Mouse (Mus musculus) heart, adult 9 months (tissue): ENCODE data around the gene Nfib.
A peak's percentile ranks its signal among the peaks of the same experiment; 100 is the strongest.

Experiments
- DNase-seq, 2 experiments: peaks; one replicate each; pipeline ENCODE4 v3.0.0; 2022; ENCODE audit warnings: low spot score in 2 of 2

The Nfib gene

GRCm38 (mm10) chr4:82368091-82368775 lies 337.3 kb downstream of the Nfib start:
- no peak for DNase-seq

DNA sequence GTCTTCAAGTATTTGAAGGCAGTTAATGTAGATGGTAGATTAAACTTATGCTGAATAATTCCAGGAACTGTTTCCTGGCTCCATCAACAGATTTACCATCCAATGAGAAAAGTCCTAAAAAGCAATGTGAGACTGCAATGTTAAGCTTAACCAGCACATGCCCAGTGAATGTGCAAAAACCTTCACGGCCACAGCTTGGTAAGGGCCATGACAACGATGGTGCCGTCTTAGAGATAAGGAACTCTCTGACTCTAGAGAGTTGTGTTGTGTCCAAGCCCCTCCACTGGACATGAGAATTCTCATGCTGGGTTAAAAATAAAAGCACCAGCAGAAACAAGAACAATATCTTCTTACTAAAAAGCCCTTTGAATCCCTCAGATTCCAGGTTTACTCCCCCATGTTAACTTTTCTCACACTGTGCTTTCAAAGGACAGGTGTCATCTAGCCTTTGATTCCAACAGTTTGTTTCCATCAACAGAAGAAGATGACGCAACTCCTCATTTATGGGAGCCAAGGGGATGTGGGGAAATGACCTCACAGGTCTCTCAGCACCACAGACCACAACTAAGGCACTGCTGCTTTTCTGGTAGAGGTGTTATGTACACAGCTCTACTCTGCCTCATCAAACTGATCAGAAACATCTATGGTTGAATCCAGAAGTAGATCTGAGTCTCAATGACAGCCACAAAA lies 340.7 kb downstream of the Nfib start:
- peak in 1 of 2 experiments; percentile 46 for DNase-seq

DNA sequence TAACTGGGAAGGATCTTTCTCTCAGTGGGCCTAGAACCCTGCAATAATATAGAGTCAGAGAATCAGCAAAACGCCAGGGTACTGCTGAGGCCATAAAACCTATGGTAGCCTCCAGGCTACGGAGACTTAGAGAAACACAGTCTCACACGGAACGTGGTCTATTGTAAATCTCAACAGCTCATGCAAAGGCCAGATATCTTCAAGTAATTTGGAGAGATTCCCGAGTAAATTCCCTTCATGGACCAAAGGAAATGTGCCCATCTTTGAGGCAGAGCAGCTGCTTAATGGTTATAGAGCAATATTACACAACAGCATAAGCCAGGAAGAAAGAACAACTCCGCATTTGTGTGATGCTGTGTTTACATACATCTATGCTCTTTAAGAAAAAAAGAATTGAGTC lies 341.6 kb downstream of the Nfib start:
- peak in 1 of 2 experiments; percentile 40 for DNase-seq

DNA sequence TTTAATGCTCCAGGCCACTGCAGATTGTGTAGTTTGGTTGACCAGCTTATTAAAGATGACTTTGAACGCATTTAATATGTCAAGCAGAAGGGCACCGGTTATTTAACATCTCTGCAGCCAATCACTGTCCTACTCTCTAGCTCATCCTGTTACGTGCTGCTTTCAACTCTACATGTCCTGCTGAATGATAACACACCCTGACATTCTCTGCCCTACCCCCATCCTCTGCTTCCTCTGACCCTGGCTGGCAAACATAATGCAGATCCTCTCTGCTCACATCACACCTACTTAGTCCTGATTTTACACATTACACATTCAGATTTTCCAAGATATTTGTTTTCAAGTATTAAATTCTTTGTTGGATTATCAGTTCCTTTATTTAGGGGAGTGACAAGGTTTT lies 343.3 kb downstream of the Nfib start:
- no peak for DNase-seq

- no peak for DNase-seq
Observed at GRCm38 (mm10) chr4:82360081-82360511, 345.5 kb downstream of the Nfib start.

GRCm38 (mm10) chr4:82359110-82359509 lies 346.4 kb downstream of the Nfib start:
- DNase-seq: peak; percentile 51 to 74

DNA sequence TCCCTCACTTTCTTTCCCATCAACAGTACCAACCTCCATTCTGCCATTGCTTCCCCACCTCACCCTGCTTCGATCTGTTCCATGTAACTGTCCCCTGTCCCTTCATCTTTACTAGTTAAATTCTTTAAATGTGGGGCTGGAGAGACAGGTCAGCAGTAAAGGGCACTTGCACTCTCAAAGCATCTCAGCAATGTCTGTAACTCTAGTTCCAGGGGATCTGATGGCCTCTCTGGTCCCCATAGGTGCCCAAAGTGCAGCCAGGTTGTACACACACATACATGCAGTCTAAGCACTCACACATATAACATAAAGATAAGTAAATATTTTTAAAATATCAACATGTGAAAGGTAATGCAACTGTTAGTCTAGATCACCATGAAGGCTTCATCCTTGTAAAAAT lies 356.5 kb downstream of the Nfib start:
- DNase-seq: no peak

GRCm38 (mm10) chr4:82344787-82345186 lies 360.8 kb downstream of the Nfib start:
- DNase-seq: peak; percentile 63 to 67

DNA sequence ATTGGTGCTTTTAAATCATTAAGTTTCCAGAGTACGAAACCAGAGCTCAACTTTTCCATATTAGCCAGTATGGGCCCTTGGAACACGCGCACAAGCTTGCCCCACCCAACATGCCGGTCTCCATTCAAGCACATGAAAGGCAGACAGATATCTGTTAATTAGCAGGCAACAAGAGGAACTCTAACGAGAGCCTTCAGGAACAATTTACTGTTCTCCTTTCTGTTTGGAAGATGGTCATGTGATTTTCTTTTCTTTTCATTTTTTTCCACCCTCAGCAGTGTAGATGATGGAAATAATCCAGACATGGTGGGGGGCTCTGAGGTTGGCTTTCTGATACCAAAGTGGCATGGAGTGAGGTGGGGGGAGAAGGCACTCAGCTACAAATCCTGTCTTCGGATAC lies 361.3 kb downstream of the Nfib start:
- no peak for DNase-seq

GRCm38 (mm10) chr4:82338930-82339329 lies 366.6 kb downstream of the Nfib start:
- no peak for DNase-seq

DNA sequence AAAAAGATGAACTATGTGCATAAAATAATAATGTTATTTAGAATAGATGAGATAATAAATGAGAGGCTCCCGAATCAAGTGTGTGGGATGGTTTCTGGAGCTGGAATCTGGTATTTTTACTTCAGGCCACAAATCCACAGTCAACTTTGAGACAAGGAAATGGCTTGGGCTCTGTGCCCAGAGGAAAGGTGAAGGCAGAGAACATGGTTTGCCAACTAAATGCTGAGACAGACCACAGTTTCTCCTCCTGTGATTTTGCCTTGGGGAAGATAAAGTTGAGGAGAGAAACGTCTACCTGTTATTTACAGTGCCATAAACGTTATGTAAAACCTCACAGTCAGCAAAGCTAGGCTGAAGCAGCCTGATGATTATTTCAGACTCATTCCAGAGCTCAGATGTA lies 367.1 kb downstream of the Nfib start:
- DNase-seq: no peak

DNA sequence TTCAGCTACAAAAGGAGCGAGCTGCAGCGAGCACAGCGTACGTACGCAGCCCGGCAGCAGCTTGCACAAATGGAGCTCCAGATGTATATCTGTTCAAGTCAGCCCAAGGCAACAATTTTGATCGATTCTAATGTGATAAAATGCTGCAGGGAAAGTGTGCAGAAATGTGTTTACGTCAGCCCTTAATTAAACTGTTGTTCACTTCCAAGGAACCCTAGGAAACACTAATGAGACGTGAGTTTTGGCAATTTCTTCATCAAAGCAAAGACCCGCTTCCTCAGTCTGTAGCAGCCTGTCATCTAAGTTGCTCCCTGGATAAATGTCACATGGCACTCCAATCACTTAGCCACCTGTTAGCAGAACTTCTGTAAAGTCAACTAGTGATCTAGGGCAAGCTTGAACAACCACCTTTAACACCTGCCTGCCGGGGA lies 368.6 kb downstream of the Nfib start:
- no peak for DNase-seq

- no peak for DNase-seq
Observed at GRCm38 (mm10) chr4:82335266-82335865, 370.2 kb downstream of the Nfib start.

- DNase-seq: peak in 1 of 2 experiments; percentile 27
Observed at GRCm38 (mm10) chr4:82333413-82333812, 372.1 kb downstream of the Nfib start.

- no peak for DNase-seq
Observed at GRCm38 (mm10) chr4:82330095-82330494, 375.5 kb downstream of the Nfib start.

- DNase-seq: no peak
Observed at GRCm38 (mm10) chr4:82326140-82326529, 379.4 kb downstream of the Nfib start.

DNA sequence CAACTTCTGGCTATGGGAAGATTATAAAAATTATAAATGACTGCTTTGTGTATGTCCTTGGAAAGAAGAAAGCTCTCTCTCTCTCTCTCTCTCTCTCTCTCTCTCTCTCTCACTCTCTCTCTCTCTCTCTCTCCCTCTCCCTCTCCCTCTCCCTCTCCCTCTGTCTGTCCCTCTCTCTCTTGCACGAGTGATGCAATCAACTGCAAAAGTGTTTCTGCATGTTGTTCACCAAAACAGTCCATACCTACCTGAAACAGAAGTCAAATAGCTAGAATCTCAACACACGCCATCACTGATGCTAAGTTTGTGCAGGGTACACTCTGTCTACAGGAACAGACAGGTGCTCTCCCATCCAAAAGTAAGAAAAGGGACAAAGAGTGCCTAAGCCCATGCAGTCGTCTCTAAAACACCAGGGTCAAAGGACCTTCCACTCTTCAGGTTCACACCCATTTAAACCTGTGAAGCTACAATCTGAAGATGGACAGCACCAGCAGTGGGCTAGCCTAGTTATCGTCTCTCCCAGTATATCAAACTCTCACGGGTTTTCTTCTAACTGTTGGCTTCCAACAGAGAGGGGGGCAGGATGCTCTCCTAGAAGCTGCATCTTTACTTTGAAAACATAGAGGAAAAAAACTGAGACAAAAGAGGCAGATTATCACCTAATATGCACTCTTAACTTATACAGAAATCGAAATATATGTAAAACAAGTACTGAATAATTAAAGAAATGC lies 380.0 kb downstream of the Nfib start:
- no peak for DNase-seq

GRCm38 (mm10) chr4:82324977-82325376 lies 380.6 kb downstream of the Nfib start:
- no peak for DNase-seq

- DNase-seq: no peak
Observed at GRCm38 (mm10) chr4:82321008-82321407, 384.5 kb downstream of the Nfib start.

GRCm38 (mm10) chr4:82319388-82319787 lies 386.2 kb downstream of the Nfib start:
- DNase-seq: no peak

DNA sequence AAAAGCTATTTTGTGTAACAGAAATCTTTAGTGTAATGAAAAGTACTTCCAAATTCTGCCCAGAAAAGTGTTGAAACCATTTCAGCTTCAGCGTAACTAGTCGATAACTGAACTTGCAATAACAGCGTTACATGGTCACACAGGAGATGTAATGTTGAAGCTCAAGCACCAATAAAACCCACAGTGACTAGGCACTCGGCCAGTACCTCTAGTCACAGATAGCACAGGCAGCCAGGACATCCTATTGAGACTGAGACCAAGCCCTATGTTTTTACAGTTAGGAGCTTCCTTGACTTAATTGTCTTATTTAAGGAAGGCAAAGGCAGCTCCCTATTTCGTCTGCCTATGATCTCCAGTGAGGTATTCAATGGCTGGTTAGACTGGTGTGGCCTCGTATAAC lies 389.4 kb downstream of the Nfib start:
- peak; percentile 58 to 64 for DNase-seq

- DNase-seq: peak in 1 of 2 experiments; percentile 35
Observed at GRCm38 (mm10) chr4:82315710-82316109, 389.8 kb downstream of the Nfib start.
